Mouse (Mus musculus) liver, embryonic 11.5 days (tissue): ENCODE measurements at regions not wholly inside any gene's neighbourhood (a gene's known extent, or its start where the extent isn't known, plus 50 kb on each side); places are given as distances from the start of the nearest gene placed in this dataset.

Experiments
- ATAC-seq: fragments of 200-750 bp; cut with Nextera tagmentation; replicated peaks from 2 replicates; pipeline ENCODE4 v1.8.0; 2017; ENCODE audit warnings: moderate number of reproducible peaks, mild to moderate bottlenecking, moderate TSS enrichment, moderate library complexity; ENCODE audit not compliant: low FRiP score
- DNase-seq: peaks from one replicate; pipeline ENCODE4 v3.0.0-alpha.2; 2017; ENCODE audit warnings: low spot score
- H3K27ac ChIP-seq: fragments of 300-500 bp; sonication (generic); 2 replicates; pipeline ENCODE4 v1.5.1; 2014; ENCODE audit warnings: mild to moderate bottlenecking, low read depth, low read length, control low read depth
- H3K27me3 ChIP-seq: fragments of 300-500 bp; sonication (generic); replicated peaks from 2 replicates; pipeline ENCODE4 v1.6.1; 2014; ENCODE audit warnings: low read length, mixed read lengths; ENCODE audit not compliant: control insufficient read depth, insufficient read depth
- H3K36me3 ChIP-seq: fragments of 300-500 bp; sonication (generic); 2 replicates; pipeline ENCODE4 v1.6.1; 2014; ENCODE audit warnings: mild to moderate bottlenecking, low read length, moderate library complexity, mixed read lengths; ENCODE audit not compliant: control insufficient read depth, insufficient read depth
- H3K4me1 ChIP-seq: fragments of 300-500 bp; sonication (generic); replicated peaks from 2 replicates; pipeline ENCODE4 v1.6.1; 2014; ENCODE audit warnings: low read length, mixed read lengths; ENCODE audit not compliant: control insufficient read depth, insufficient read depth
- H3K4me2 ChIP-seq: fragments of 300-500 bp; sonication (generic); 2 replicates; pipeline ENCODE4 v1.6.1; 2014; ENCODE audit warnings: mild to moderate bottlenecking, control low read depth, moderate library complexity
- H3K4me3 ChIP-seq: fragments of 300-500 bp; sonication (generic); 2 replicates; pipeline ENCODE4 v1.5.1; 2014; ENCODE audit warnings: low read depth, low read length, control low read depth
- H3K9ac ChIP-seq: fragments of 300-500 bp; sonication (generic); 2 replicates; pipeline ENCODE4 v1.6.1; 2014; ENCODE audit warnings: low read depth, low read length, control low read depth
- H3K9me3 ChIP-seq: fragments of 300-500 bp; sonication (generic); 2 replicates; pipeline ENCODE4 v1.6.1; 2016; ENCODE audit warnings: low read length, inconsistent platforms, mixed read lengths; ENCODE audit not compliant: control insufficient read depth
- WGBS: fragments of 180-500 bp; shearing (Covaris S2); extraction: QIAGEN DNeasy Blood & Tissue Kit; methylation state at CpG from one replicate; pipeline ENCODE4 v1.1.7; 2014; 5-methylcytosine and 5-hydroxymethylcytosine counted together

DNA sequence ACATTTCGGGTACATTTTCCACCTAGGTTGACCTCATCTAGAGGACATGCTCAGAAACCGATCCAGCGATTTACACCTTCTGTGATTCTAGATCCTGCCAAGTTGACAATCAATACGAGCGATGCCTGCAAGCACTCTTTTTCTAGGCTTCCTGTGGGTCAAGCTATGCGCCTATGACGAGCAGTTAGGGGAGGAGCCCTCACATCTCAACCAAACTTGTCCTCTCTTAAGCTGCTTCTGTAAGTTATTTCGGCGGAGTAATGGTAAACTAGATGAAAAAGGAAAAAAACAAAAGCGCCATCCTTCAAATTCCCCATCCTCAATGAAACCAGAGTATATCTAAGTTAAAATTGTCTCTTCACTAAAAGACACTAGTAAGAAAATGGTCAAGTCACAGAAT lies 858.5 kb downstream of the Zfp704 start:
- Histone ChIP-seq H3K27me3 (no peaks in the 10 kb centered on the region), H3K9me3 (no peaks in the 10 kb centered on the region), H3K4me2 (no peak overlapping the region), H3K9ac (no peak overlapping the region), H3K36me3 (no peaks in the 10 kb centered on the region), H3K4me1 (peaks cover 8% of the 10 kb centered on the region), H3K4me3 (no peak overlapping the region), H3K27ac (no peak overlapping the region)
- DNase-seq, result no peak
- 82% methylated on average over 10 of the region's 10 CpGs for WGBS
- ATAC-seq, result no peak

DNA sequence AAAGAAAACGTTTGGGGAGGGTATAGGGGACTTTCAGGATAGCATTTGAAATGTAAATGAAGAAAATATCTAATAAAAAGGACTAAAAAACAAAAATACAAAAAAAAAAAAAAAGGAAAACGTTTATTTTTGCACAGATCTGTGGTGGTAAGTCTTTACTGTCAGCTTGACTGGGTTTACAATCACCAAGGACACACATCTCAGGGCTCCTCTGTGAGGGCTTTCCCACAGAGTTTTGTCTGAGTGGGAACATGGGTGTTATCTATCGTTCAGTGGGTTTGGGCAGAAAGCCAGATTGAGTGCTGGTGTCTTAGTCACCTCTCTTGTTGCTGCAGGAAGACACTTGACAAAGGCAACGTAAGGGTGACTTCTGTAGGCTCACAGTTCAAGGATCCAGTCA lies 859.0 kb downstream of the Zfp704 start:
- no peak for ATAC-seq
- 56% methylated on average over 4 of the region's 4 CpGs for WGBS
- no peak overlapping the region for H3K4me2 ChIP-seq
- H3K9me3 ChIP-seq, result no peaks in the 10 kb centered on the region
- no peaks in the 10 kb centered on the region for H3K36me3 ChIP-seq
- H3K9ac ChIP-seq, result no peak overlapping the region
- no peak overlapping the region for H3K4me3 ChIP-seq
- DNase-seq, result no peak
- H3K27me3 ChIP-seq, result no peaks in the 10 kb centered on the region
- no peak overlapping the region for H3K27ac ChIP-seq
- peaks cover 8% of the 10 kb centered on the region for H3K4me1 ChIP-seq

DNA sequence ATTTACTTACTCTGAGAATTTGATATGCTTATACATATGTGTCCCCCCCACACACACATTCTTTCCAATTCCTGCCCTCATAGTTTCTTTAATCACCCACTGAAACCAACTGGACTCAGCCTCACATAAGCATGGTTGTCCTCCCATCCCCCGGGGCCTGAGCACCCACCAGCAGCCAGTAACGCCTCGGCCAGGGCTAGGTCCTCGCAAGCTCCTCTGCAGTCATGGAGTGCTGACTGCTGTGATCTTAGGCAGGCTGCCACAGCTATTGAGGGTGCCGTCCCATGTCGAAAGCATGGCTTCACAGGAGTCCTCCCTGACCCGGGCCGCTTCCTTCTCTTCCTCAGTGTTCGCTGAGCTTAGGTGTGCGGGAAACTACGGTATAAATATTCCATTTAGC lies 859.7 kb downstream of the Zfp704 start:
- H3K27me3 ChIP-seq, result no peaks in the 10 kb centered on the region
- H3K9me3 ChIP-seq, result no peaks in the 10 kb centered on the region
- H3K27ac ChIP-seq, result no peak overlapping the region
- H3K4me1 ChIP-seq, result peaks cover 8% of the 10 kb centered on the region
- no peak for DNase-seq
- no peaks in the 10 kb centered on the region for H3K36me3 ChIP-seq
- no peak overlapping the region for H3K4me3 ChIP-seq
- no peak for ATAC-seq
- 87% methylated on average over 11 of the region's 11 CpGs for WGBS
- H3K4me2 ChIP-seq, result no peak overlapping the region
- H3K9ac ChIP-seq, result no peak overlapping the region

DNA sequence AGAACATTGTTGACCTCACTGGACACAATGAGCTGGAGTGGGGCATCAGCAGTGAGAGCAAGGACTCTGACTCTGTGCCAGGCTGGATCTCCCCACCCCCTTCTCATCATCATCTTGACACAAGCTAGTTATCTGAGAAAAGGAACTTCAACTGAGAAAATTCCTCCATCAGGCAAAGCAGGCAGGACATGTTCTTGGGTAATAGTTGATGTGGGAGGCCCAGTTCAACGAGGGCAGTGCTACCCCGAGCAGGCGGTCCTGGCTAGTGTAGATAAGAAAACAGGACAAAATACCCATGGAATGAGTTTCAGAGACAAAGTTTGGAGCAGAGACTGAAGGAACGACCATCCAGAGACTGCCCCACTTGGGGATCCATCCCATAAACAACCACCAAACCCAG lies 862.7 kb downstream of the Zfp704 start:
- Histone ChIP-seq H3K4me1 (peaks cover 8% of the 10 kb centered on the region), H3K36me3 (no peaks in the 10 kb centered on the region), H3K27me3 (no peaks in the 10 kb centered on the region), H3K4me3 (no peak overlapping the region), H3K9me3 (no peaks in the 10 kb centered on the region), H3K27ac (peak overlapping the region; percentile 16; the same call in 1 of the 2 replicates), H3K4me2 (no peak overlapping the region), H3K9ac (no peak overlapping the region)
- 34% methylated on average over 4 of the region's 4 CpGs for WGBS
- no peak for DNase-seq
- peak; percentile 85 for ATAC-seq

DNA sequence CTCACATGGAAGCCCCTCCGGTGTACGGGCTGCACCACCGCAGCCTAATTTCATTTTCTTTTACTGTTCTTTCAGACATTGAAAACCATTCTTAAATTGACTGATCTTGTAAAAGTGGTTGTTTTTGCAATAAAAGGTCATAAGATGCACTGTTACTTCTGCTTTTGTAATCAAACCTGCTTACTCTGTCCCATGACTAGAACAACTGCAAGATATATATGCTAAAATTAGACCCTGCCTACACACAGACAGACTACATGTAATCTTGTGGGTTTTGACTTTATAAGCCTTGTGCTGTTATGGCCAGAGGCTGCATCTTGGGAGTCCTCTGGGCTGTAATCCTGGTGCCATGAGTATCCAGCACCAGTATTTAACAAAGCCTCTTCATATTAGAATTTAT lies 863.2 kb downstream of the Zfp704 start:
- Histone ChIP-seq H3K4me1 (peaks cover 8% of the 10 kb centered on the region), H3K4me3 (no peak overlapping the region), H3K27me3 (no peaks in the 10 kb centered on the region), H3K36me3 (no peaks in the 10 kb centered on the region), H3K27ac (peak overlapping the region; percentile 16; the same call in 1 of the 2 replicates), H3K4me2 (no peak overlapping the region), H3K9me3 (no peaks in the 10 kb centered on the region), H3K9ac (no peak overlapping the region)
- WGBS, result 95% methylated on average over 3 of the region's 3 CpGs
- DNase-seq (no peak), ATAC-seq (no peak)

DNA sequence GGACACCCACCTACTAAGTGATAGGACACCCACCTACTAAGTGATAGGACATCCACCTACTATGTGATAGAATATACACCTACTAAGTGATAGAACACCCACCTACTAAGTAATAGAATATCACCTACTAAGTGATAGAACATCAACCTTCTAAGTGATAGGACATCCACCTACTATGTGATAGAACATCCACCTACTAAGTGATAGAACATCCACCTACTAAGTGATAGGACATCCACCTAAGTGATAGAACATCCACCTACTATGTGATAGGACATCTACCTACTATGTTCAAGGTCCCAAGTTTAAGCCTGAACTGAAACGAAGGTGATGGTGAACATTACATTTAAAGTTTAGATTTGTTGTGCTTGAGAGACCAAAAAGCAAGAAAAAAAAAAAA lies 863.8 kb downstream of the Zfp704 start:
- Histone ChIP-seq H3K27ac (no peak overlapping the region), H3K4me3 (no peak overlapping the region), H3K27me3 (no peaks in the 10 kb centered on the region), H3K9me3 (no peaks in the 10 kb centered on the region), H3K4me2 (no peak overlapping the region), H3K36me3 (no peaks in the 10 kb centered on the region), H3K4me1 (peaks cover 8% of the 10 kb centered on the region), H3K9ac (no peak overlapping the region)
- DNase-seq (no peak), ATAC-seq (no peak)
- WGBS, result 83% methylated on average over 1 of the region's 1 CpGs

DNA sequence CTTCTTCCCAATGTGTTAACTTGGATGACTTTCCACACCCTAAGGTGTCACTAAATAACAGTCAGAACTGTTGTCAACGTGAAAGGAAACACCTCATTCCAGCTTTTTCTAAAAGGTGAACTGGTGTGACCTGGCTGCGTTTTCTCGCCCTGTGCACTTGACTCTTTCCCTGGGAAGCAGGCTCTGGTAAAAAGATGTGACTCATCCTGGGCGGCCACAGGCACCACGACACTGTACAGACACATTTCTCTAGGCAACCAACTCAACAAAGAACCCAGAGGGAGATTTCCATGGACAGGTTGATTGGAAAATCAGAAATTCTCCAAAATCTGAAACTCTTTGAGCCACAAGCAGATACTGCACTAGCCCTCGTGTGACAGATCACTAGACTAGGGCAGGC lies 865.0 kb downstream of the Zfp704 start:
- Histone ChIP-seq H3K4me1 (peaks cover 8% of the 10 kb centered on the region), H3K36me3 (no peaks in the 10 kb centered on the region), H3K27ac (no peak overlapping the region), H3K9ac (no peak overlapping the region), H3K4me3 (no peak overlapping the region), H3K9me3 (no peaks in the 10 kb centered on the region), H3K4me2 (no peak overlapping the region), H3K27me3 (no peaks in the 10 kb centered on the region)
- ATAC-seq, result no peak
- 60% methylated on average over 6 of the region's 6 CpGs for WGBS
- DNase-seq, result no peak

DNA sequence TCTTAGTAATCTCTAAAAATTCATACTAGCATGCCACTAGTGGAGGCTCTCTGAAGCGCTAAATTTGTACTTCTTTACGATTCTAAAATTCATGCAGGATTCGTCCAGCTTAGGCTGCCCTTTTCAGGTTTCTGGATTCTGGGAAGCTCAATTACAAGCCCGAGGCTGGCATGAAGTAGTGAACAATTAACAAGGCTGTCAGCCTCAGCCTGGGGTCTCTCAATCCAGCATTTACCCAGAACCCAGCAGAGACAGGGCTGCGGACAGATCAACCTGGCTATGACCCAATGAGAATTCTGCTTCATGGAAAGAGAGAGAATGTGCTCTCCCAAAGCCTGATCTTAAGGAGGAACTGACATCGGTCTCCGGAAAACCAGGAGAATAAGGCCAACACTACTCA lies 866.2 kb downstream of the Zfp704 start:
- Histone ChIP-seq H3K4me1 (peaks cover 8% of the 10 kb centered on the region), H3K4me3 (no peak overlapping the region), H3K9ac (no peak overlapping the region), H3K36me3 (no peaks in the 10 kb centered on the region), H3K4me2 (no peak overlapping the region), H3K27ac (no peak overlapping the region), H3K9me3 (no peaks in the 10 kb centered on the region), H3K27me3 (no peaks in the 10 kb centered on the region)
- DNase-seq (no peak), ATAC-seq (no peak)
- WGBS, result 79% methylated on average over 7 of the region's 7 CpGs

DNA sequence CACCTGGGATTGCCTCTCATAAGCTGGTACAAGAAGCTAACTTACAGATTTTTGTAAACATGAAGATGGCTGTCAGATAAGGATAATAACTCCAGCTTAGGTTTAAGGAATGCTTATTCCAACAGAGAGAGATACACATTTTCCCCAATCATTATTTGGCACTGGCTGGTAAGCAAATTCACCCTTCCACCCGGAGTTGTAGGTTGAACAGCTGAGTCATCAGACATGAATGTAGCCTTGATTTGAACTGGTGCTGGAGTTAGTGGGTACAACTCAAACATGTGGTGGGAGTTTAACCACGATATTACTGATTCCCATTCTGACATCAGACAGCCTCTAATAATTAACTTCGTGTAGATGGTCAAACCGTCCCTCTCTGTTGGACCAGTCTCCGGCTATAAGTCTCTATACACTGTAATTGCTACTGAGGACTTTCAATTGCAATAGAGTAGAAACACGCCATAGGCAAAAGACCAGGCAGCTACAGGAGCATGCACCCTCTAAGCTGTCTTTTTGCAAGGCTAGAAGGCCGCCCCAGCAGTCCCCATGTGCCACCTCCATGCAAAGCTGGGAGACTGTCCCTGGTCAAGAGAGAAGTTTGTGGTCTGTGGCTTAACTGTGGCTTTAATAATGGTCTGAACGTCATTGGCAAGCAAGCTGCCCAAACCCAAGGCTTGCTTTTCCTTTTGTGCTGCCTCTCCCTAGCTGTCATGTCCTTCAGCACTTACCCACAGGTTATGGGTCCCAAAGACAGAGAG lies 868.4 kb downstream of the Zfp704 start:
- Histone ChIP-seq H3K4me1 (0 out of 2 replicates have a peak, but pooled peaks cover under 1% of the 10 kb centered on the region), H3K4me3 (no peak overlapping the region), H3K36me3 (no peaks in the 10 kb centered on the region), H3K27me3 (no peaks in the 10 kb centered on the region), H3K4me2 (no peak overlapping the region), H3K9ac (no peak overlapping the region), H3K9me3 (no peaks in the 10 kb centered on the region), H3K27ac (no peak overlapping the region)
- no peak for ATAC-seq
- no peak for DNase-seq
- 68% methylated on average over 8 of the region's 8 CpGs for WGBS
